Mouse (Mus musculus) limb, embryonic 13.5 days (tissue): ENCODE measurements around the gene Cmss1. TPM values are rescaled to one million over a fixed set of nuclear protein-coding genes. Genes with fewer than 3 reads are reported as not detected.

ENCODE experiments used
- ATAC-seq: fragments of 200-750 bp; cut with Nextera tagmentation; 2 replicates; pipeline ENCODE4 v1.8.0; 2017; ENCODE audit warnings: low read depth, moderate number of reproducible peaks, moderate TSS enrichment; ENCODE audit not compliant: low FRiP score
- H3K27ac ChIP-seq: fragments of 300-500 bp; sonication (generic); 2 replicates; pipeline ENCODE4 v1.5.1; 2015; ENCODE audit warnings: inconsistent platforms, mild to moderate bottlenecking, moderate library complexity
- H3K27me3 ChIP-seq: fragments of 300-500 bp; sonication (generic); 2 replicates; pipeline ENCODE4 v1.6.1; 2015; ENCODE audit warnings: mild to moderate bottlenecking, inconsistent platforms
- H3K36me3 ChIP-seq: fragments of 300-500 bp; sonication (generic); 2 replicates; pipeline ENCODE4 v1.6.1; 2015; ENCODE audit warnings: inconsistent platforms, mild to moderate bottlenecking, moderate library complexity
- H3K4me1 ChIP-seq: fragments of 300-500 bp; sonication (generic); 2 replicates; pipeline ENCODE4 v1.6.1; 2015; ENCODE audit warnings: inconsistent platforms
- H3K4me2 ChIP-seq: fragments of 300-500 bp; sonication (generic); replicated peaks from 2 replicates; pipeline ENCODE4 v1.6.1; 2015; ENCODE audit warnings: inconsistent platforms, mild to moderate bottlenecking, moderate library complexity
- H3K4me3 ChIP-seq: fragments of 300-500 bp; sonication (generic); 2 replicates; pipeline ENCODE4 v1.5.1; 2015; ENCODE audit warnings: moderate library complexity, mild to moderate bottlenecking, inconsistent platforms
- H3K9ac ChIP-seq: fragments of 300-500 bp; sonication (generic); 2 replicates; pipeline ENCODE4 v1.6.1; 2015; ENCODE audit warnings: mild to moderate bottlenecking, inconsistent platforms
- H3K9me3 ChIP-seq: fragments of 300-500 bp; sonication (generic); 2 replicates; pipeline ENCODE4 v1.6.1; 2016; ENCODE audit warnings: inconsistent platforms
- WGBS: fragments of 180-500 bp; shearing (Covaris S2); methylation state at CpG from one replicate; pipeline ENCODE4 v1.1.7; 2015; 5-methylcytosine and 5-hydroxymethylcytosine counted together
- polyA plus RNA-seq: library from polyadenylated mRNA; unstranded; fragments of >200 nt; fragmentation: Nextera tagmentation; extraction: Ambion mirVana; gene quantifications from 2 replicates; pipeline ENCODE4 v1.2.1, GENCODE M21; 2015

The Cmss1 gene
- polyA plus RNA-seq, 1 experiment from 2014 or later = 50.6 TPM

GRCm38 (mm10) chr16:57508351-57508750 lies 98.3 kb downstream of the Cmss1 start:
- Histone ChIP-seq H3K4me2 (no peak overlapping the region), H3K9me3 (no peaks in the 10 kb centered on the region), H3K9ac (no peak overlapping the region), H3K4me1 (no peaks in the 10 kb centered on the region), H3K4me3 (no peak overlapping the region), H3K36me3 (no peaks in the 10 kb centered on the region), H3K27me3 (no peaks in the 10 kb centered on the region), H3K27ac (no peak overlapping the region)
- 97% methylated on average over 1 of the region's 1 CpGs for WGBS
- no peak for ATAC-seq

GRCm38 (mm10) chr16:57506133-57506532 lies 100.5 kb downstream of the Cmss1 start:
- Histone ChIP-seq H3K4me3 (no peak overlapping the region), H3K9ac (no peak overlapping the region)
- ATAC-seq = no peak

GRCm38 (mm10) chr16:57504728-57505127 lies 101.9 kb downstream of the Cmss1 start:
- Histone ChIP-seq H3K36me3 (no peaks in the 10 kb centered on the region), H3K27me3 (no peaks in the 10 kb centered on the region), H3K27ac (no peak overlapping the region), H3K9ac (no peak overlapping the region), H3K4me1 (peaks cover 5% of the 10 kb centered on the region; the same call in 1 of the 2 replicates), H3K4me3 (no peak overlapping the region), H3K9me3 (no peaks in the 10 kb centered on the region), H3K4me2 (no peak overlapping the region)
- ATAC-seq = no peak
- WGBS = 86% methylated on average over 4 of the region's 4 CpGs

More at GRCm38 (mm10) chr16:57506133-57506532, 100.5 kb downstream of the Cmss1 start:
- H3K27me3 ChIP-seq = no peaks in the 10 kb centered on the region
- WGBS = 57% methylated on average over 6 of the region's 6 CpGs
- H3K4me2 ChIP-seq = no peak overlapping the region
- no peak overlapping the region for H3K27ac ChIP-seq
- peaks cover 2% of the 10 kb centered on the region; the same call in 1 of the 2 replicates for H3K4me1 ChIP-seq
- H3K36me3 ChIP-seq = no peaks in the 10 kb centered on the region
- no peaks in the 10 kb centered on the region for H3K9me3 ChIP-seq

- Histone ChIP-seq H3K36me3 (no peaks in the 10 kb centered on the region), H3K4me1 (peaks cover 5% of the 10 kb centered on the region; the same call in 1 of the 2 replicates), H3K9ac (no peak overlapping the region), H3K27ac (no peak overlapping the region), H3K4me3 (no peak overlapping the region), H3K27me3 (no peaks in the 10 kb centered on the region), H3K4me2 (no peak overlapping the region), H3K9me3 (no peaks in the 10 kb centered on the region)
- 47% methylated on average over 5 of the region's 5 CpGs for WGBS
- no peak for ATAC-seq
Observed at GRCm38 (mm10) chr16:57502761-57503160, 103.9 kb downstream of the Cmss1 start.

- WGBS = 50% methylated on average over 2 of the region's 2 CpGs
- no peak overlapping the region for H3K9ac ChIP-seq
- no peaks in the 10 kb centered on the region for H3K27me3 ChIP-seq
- H3K4me2 ChIP-seq = no peak overlapping the region
- no peaks in the 10 kb centered on the region for H3K36me3 ChIP-seq
- H3K27ac ChIP-seq = no peak overlapping the region
- peaks cover 5% of the 10 kb centered on the region; the same call in 1 of the 2 replicates for H3K4me1 ChIP-seq
- H3K9me3 ChIP-seq = no peaks in the 10 kb centered on the region
- no peak overlapping the region for H3K4me3 ChIP-seq
- no peak for ATAC-seq
Observed at GRCm38 (mm10) chr16:57502230-57502629, 104.4 kb downstream of the Cmss1 start.

- Histone ChIP-seq H3K4me2 (no peak overlapping the region), H3K27ac (no peak overlapping the region), H3K4me3 (no peak overlapping the region), H3K4me1 (peaks cover 9% of the 10 kb centered on the region), H3K9me3 (no peaks in the 10 kb centered on the region), H3K27me3 (no peaks in the 10 kb centered on the region), H3K36me3 (no peaks in the 10 kb centered on the region), H3K9ac (no peak overlapping the region)
- ATAC-seq = no peak
- WGBS = 65% methylated on average over 3 of the region's 3 CpGs
Observed at GRCm38 (mm10) chr16:57500851-57501250, 105.8 kb downstream of the Cmss1 start.

GRCm38 (mm10) chr16:57496437-57497173 lies 110.1 kb downstream of the Cmss1 start:
- WGBS = 83% methylated on average over 10 of the region's 10 CpGs
- Histone ChIP-seq H3K4me3 (no peak overlapping the region), H3K9ac (no peak overlapping the region), H3K4me1 (peaks cover 9% of the 10 kb centered on the region), H3K36me3 (no peaks in the 10 kb centered on the region), H3K27ac (no peak overlapping the region), H3K9me3 (no peaks in the 10 kb centered on the region), H3K4me2 (no peak overlapping the region), H3K27me3 (no peaks in the 10 kb centered on the region)
- ATAC-seq = no peak

- Histone ChIP-seq H3K4me1 (peaks cover 3% of the 10 kb centered on the region; the same call in 1 of the 2 replicates), H3K36me3 (no peaks in the 10 kb centered on the region), H3K9ac (no peak overlapping the region), H3K27ac (no peak overlapping the region), H3K27me3 (no peaks in the 10 kb centered on the region), H3K9me3 (no peaks in the 10 kb centered on the region), H3K4me2 (no peak overlapping the region), H3K4me3 (no peak overlapping the region)
- WGBS = 78% methylated on average over 10 of the region's 10 CpGs
- no peak for ATAC-seq
Observed at GRCm38 (mm10) chr16:57495476-57496203, 111.0 kb downstream of the Cmss1 start.

- no peak overlapping the region for H3K27ac ChIP-seq
- H3K27me3 ChIP-seq = no peaks in the 10 kb centered on the region
- H3K4me2 ChIP-seq = no peak overlapping the region
- no peaks in the 10 kb centered on the region for H3K36me3 ChIP-seq
- 86% methylated on average over 4 of the region's 4 CpGs for WGBS
- ATAC-seq = no peak
- H3K4me1 ChIP-seq = peaks cover 13% of the 10 kb centered on the region
- H3K4me3 ChIP-seq = no peak overlapping the region
- H3K9ac ChIP-seq = no peak overlapping the region
- no peaks in the 10 kb centered on the region for H3K9me3 ChIP-seq
Observed at GRCm38 (mm10) chr16:57491853-57492252, 114.8 kb downstream of the Cmss1 start.

GRCm38 (mm10) chr16:57490691-57491090 lies 116.0 kb downstream of the Cmss1 start:
- no peak for ATAC-seq
- 85% methylated on average over 8 of the region's 8 CpGs for WGBS
- no peak overlapping the region for H3K27ac ChIP-seq

GRCm38 (mm10) chr16:57488661-57489060 lies 118.0 kb downstream of the Cmss1 start:
- Histone ChIP-seq H3K9ac (no peak overlapping the region), H3K27ac (no peak overlapping the region), H3K36me3 (no peaks in the 10 kb centered on the region), H3K4me2 (no peak overlapping the region), H3K4me3 (no peak overlapping the region), H3K27me3 (no peaks in the 10 kb centered on the region), H3K9me3 (no peaks in the 10 kb centered on the region), H3K4me1 (peaks cover 18% of the 10 kb centered on the region)
- ATAC-seq = no peak

More at GRCm38 (mm10) chr16:57490691-57491090, 116.0 kb downstream of the Cmss1 start:
- H3K4me1 ChIP-seq = peaks cover 14% of the 10 kb centered on the region
- H3K27me3 ChIP-seq = no peaks in the 10 kb centered on the region
- H3K9ac ChIP-seq = no peak overlapping the region
- H3K4me2 ChIP-seq = no peak overlapping the region
- H3K4me3 ChIP-seq = no peak overlapping the region
- no peaks in the 10 kb centered on the region for H3K36me3 ChIP-seq
- no peaks in the 10 kb centered on the region for H3K9me3 ChIP-seq

GRCm38 (mm10) chr16:57486266-57486665 lies 120.4 kb downstream of the Cmss1 start:
- H3K9ac ChIP-seq = no peak overlapping the region
- H3K27me3 ChIP-seq = no peaks in the 10 kb centered on the region
- H3K9me3 ChIP-seq = no peaks in the 10 kb centered on the region
- no peak for ATAC-seq
- no peak overlapping the region for H3K4me3 ChIP-seq
- H3K4me2 ChIP-seq = no peak overlapping the region
- 89% methylated on average over 5 of the region's 5 CpGs for WGBS
- H3K4me1 ChIP-seq = peaks cover 25% of the 10 kb centered on the region
- no peak overlapping the region for H3K27ac ChIP-seq
- no peaks in the 10 kb centered on the region for H3K36me3 ChIP-seq
